Mouse (Mus musculus) cerebellum, adult 2 months (tissue): Measurements from ENCODE around the gene Klrg1. TPM values are rescaled to one million over a fixed set of nuclear protein-coding genes. Genes with fewer than 3 reads are reported as not detected.

Experiments
- DNase-seq, 2 experiments: peaks; one replicate each; pipeline ENCODE4 v3.0.0; 2021
- H3K27ac ChIP-seq: fragments of 200-500 bp; 2 replicates; pipeline ENCODE4 v1.5.1; 2012; ENCODE audit warnings: low read length, control low read depth, inconsistent platforms; ENCODE audit not compliant: insufficient read depth
- H3K27me3 ChIP-seq: fragments of 200-500 bp; 2 replicates; pipeline ENCODE4 v1.6.1; 2012; ENCODE audit warnings: inconsistent platforms, mild to moderate bottlenecking, low read length, moderate library complexity; ENCODE audit not compliant: control insufficient read depth, insufficient read depth
- H3K4me1 ChIP-seq: fragments of 200-500 bp; 2 replicates; pipeline ENCODE4 v1.6.1; 2011; ENCODE audit warnings: low read length; ENCODE audit not compliant: control insufficient read depth, insufficient read depth
- H3K4me3 ChIP-seq: fragments of 200-500 bp; replicated peaks from 2 replicates; pipeline ENCODE3; 2011; ENCODE audit warnings: mild to moderate bottlenecking, low read depth, low read length, control low read depth; ENCODE audit not compliant: insufficient read depth
- CTCF ChIP-seq: fragments of 200-500 bp; IDR thresholded peaks from 2 replicates; pipeline ENCODE4 v1.5.1; 2011; ENCODE audit warnings: low read depth, mild to moderate bottlenecking, control low read depth, low read length, moderate library complexity, borderline replicate concordance; ENCODE audit not compliant: insufficient read depth
- POLR2A ChIP-seq: fragments of 200-500 bp; IDR thresholded peaks from 2 replicates; pipeline ENCODE4 v1.6.1; 2011; ENCODE audit warnings: low read length, control low read depth, borderline replicate concordance; ENCODE audit not compliant: insufficient read depth
- WGBS: fragments of 180-500 bp; shearing (Covaris S2); methylation state at CpG from one replicate; pipeline ENCODE4 v1.1.7; 2018; 5-methylcytosine and 5-hydroxymethylcytosine counted together
- polyA plus RNA-seq: library from polyadenylated mRNA; depleted of rRNA; stranded (reverse); fragments of >200 nt; gene quantifications from 2 replicates; pipeline ENCODE4 v1.2.3, GENCODE M21; 2012

Gene Klrg1
- polyA plus RNA-seq, 1 experiment: 0.07 TPM

GRCm38 (mm10) chr6:122297279-122298222 is 14.9 kb upstream of the Klrg1 start:
- Histone ChIP-seq H3K27ac (no peak overlapping the region), H3K4me3 (peak overlapping the region; percentile 71), H3K27me3 (no peaks in the 10 kb centered on the region), H3K4me1 (no peaks in the 10 kb centered on the region)
- DNase-seq: peak; percentile 16 to 32
- TF ChIP-seq CTCF (no peak), POLR2A (no peak)
- 5% methylated on average over 25 of the region's 25 CpGs for WGBS

DNA sequence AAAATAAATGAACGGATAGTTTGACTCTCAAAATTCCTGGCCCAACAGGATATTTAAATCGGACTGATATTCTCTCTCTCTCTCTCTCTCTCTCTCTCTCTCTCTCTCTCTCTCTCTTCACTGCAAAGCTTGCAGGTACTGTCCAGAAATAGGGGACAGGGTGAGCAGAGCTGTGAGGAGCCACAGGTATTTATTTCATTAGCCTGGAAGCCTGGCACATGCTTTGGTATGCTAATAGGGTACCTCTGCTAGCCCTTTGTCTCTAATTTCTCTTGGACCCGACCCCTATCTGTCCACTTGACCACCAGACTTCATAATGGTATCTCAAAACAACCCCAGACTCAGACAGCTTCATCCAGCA is 14.2 kb upstream of the Klrg1 start:
- H3K27me3 ChIP-seq: no peaks in the 10 kb centered on the region
- DNase-seq: no peak
- 33% methylated on average over 3 of the region's 3 CpGs for WGBS
- H3K27ac ChIP-seq: no peak overlapping the region
- peak overlapping the region; percentile 71 for H3K4me3 ChIP-seq
- no peak for TF ChIP-seq POLR2A
- TF ChIP-seq CTCF: no peak
- no peaks in the 10 kb centered on the region for H3K4me1 ChIP-seq

- H3K4me1 ChIP-seq: no peaks in the 10 kb centered on the region
- H3K27ac ChIP-seq: no peak overlapping the region
- no peak for DNase-seq
- 75% methylated on average over 9 of the region's 9 CpGs for WGBS
- no peak overlapping the region for H3K4me3 ChIP-seq
- TF ChIP-seq CTCF (no peak), POLR2A (no peak)
- H3K27me3 ChIP-seq: no peaks in the 10 kb centered on the region
Observed at GRCm38 (mm10) chr6:122295242-122295641, 12.6 kb upstream of the Klrg1 start.

GRCm38 (mm10) chr6:122294290-122294689 is 11.6 kb upstream of the Klrg1 start:
- no peak for TF ChIP-seq POLR2A
- no peak for TF ChIP-seq CTCF
- no peaks in the 10 kb centered on the region for H3K27me3 ChIP-seq
- WGBS: 84% methylated on average over 3 of the region's 3 CpGs
- no peak overlapping the region for H3K27ac ChIP-seq
- H3K4me1 ChIP-seq: no peaks in the 10 kb centered on the region
- no peak for DNase-seq
- no peak overlapping the region for H3K4me3 ChIP-seq

GRCm38 (mm10) chr6:122293796-122294195 is 11.1 kb upstream of the Klrg1 start:
- Histone ChIP-seq H3K27me3 (no peaks in the 10 kb centered on the region), H3K4me1 (no peaks in the 10 kb centered on the region), H3K27ac (no peak overlapping the region), H3K4me3 (no peak overlapping the region)
- TF ChIP-seq CTCF: no peak
- TF ChIP-seq POLR2A: no peak
- WGBS: 94% methylated on average over 9 of the region's 9 CpGs
- DNase-seq: no peak

DNA sequence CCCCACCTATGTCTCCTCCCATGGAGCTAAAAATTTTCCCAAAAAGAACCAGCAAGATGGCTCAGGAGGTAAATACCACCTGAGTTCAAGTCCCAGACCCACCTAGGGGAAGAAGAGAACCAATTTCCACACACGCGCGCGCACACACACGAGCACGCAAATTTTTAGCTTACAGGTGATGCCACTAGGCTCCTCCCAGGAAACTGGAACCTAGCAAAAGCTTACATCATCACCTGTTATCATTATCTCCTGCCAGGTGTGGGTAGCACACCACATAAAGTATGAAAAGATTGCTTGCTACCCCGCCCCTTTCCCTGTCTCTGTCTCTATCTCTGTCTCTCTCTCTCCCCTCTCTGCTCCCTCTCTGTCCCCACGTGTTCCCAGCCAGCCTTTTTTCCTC is 10.4 kb upstream of the Klrg1 start:
- DNase-seq: no peak
- no peaks in the 10 kb centered on the region for H3K27me3 ChIP-seq
- no peak overlapping the region for H3K27ac ChIP-seq
- TF ChIP-seq POLR2A: no peak
- TF ChIP-seq CTCF: no peak
- 94% methylated on average over 8 of the region's 8 CpGs for WGBS
- no peak overlapping the region for H3K4me3 ChIP-seq
- H3K4me1 ChIP-seq: no peaks in the 10 kb centered on the region

DNA sequence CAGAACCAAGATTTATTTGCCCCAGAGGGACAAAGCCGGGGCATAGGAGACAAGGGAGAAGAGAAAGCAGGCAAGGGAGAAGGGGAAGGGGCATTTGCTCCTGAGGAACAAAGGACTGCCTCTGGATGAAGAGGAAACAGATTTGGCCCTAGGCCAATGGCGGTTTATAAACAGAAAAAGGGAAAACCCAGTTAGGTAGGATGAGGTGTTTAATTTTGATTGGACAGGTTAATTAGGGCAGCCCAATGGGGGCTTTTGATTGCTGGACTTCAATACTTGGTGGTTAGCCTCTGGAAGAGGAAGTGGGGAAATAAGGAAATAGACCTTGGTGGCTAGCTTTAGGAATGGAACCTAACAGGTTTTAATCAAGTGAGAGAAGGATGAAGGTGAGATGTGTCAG is 9.5 kb upstream of the Klrg1 start:
- no peak for DNase-seq

GRCm38 (mm10) chr6:122291735-122292134 is 9.1 kb upstream of the Klrg1 start:
- TF ChIP-seq POLR2A (no peak), CTCF (no peak)
- 88% methylated on average over 3 of the region's 3 CpGs for WGBS
- H3K27ac ChIP-seq: no peak overlapping the region
- no peaks in the 10 kb centered on the region for H3K4me1 ChIP-seq
- H3K4me3 ChIP-seq: no peak overlapping the region
- no peak for DNase-seq
- no peaks in the 10 kb centered on the region for H3K27me3 ChIP-seq

More for the DNA sequence above, 9.5 kb upstream of the Klrg1 start:
- Histone ChIP-seq H3K27ac (no peak overlapping the region), H3K4me1 (no peaks in the 10 kb centered on the region), H3K27me3 (no peaks in the 10 kb centered on the region), H3K4me3 (no peak overlapping the region)
- 54% methylated on average over 2 of the region's 2 CpGs for WGBS
- TF ChIP-seq CTCF (no peak), POLR2A (no peak)
